Mouse (Mus musculus) hindbrain, embryonic 14.5 days (tissue): ENCODE measurements around the gene Olfr27. TPM values are rescaled to one million over a fixed set of nuclear protein-coding genes. Genes with fewer than 3 reads are reported as not detected.

Experiments used
- ATAC-seq: fragments of 200-750 bp; cut with Nextera tagmentation; 2 replicates; pipeline ENCODE4 v1.8.0; 2017; ENCODE audit warnings: moderate number of reproducible peaks, mild to moderate bottlenecking, moderate TSS enrichment, moderate library complexity; ENCODE audit not compliant: low FRiP score
- DNase-seq: peaks from one replicate; pipeline ENCODE4 v3.0.0-alpha.2; 2015; ENCODE audit warnings: low spot score
- H3K27ac ChIP-seq: fragments of 300-500 bp; sonication (generic); 2 replicates; pipeline ENCODE4 v1.5.1; 2014; ENCODE audit warnings: mild to moderate bottlenecking, moderate library complexity
- H3K27me3 ChIP-seq: fragments of 300-500 bp; sonication (generic); 2 replicates; pipeline ENCODE4 v1.6.1; 2014; ENCODE audit warnings: mild to moderate bottlenecking, low read length, mixed read lengths; ENCODE audit not compliant: control insufficient read depth, insufficient read depth
- H3K36me3 ChIP-seq: fragments of 300-500 bp; sonication (generic); replicated peaks from 2 replicates; pipeline ENCODE4 v1.6.1; 2014; ENCODE audit not compliant: control insufficient read depth, insufficient read depth
- H3K4me1 ChIP-seq: fragments of 300-500 bp; sonication (generic); replicated peaks from 2 replicates; pipeline ENCODE4 v1.6.1; 2014; ENCODE audit warnings: antibody characterized with exemption, low read length, mixed read lengths; ENCODE audit not compliant: control insufficient read depth, insufficient read depth
- H3K4me2 ChIP-seq: fragments of 300-500 bp; sonication (generic); replicated peaks from 2 replicates; pipeline ENCODE4 v1.6.1; 2014; ENCODE audit warnings: mild to moderate bottlenecking, moderate library complexity
- H3K4me3 ChIP-seq: fragments of 300-500 bp; sonication (generic); replicated peaks from 2 replicates; pipeline ENCODE4 v1.5.1; 2014; ENCODE audit warnings: mild to moderate bottlenecking, low read length
- H3K9ac ChIP-seq: fragments of 300-500 bp; sonication (generic); 2 replicates; pipeline ENCODE4 v1.6.1; 2014
- H3K9me3 ChIP-seq: fragments of 300-500 bp; sonication (generic); 2 replicates; pipeline ENCODE4 v1.6.1; 2016; ENCODE audit warnings: low read length; ENCODE audit not compliant: control insufficient read depth
- WGBS: fragments of 180-500 bp; shearing (Covaris S2); extraction: QIAGEN DNeasy Blood & Tissue Kit; methylation state at CpG from one replicate; pipeline ENCODE4 v1.1.7; 2014; 5-methylcytosine and 5-hydroxymethylcytosine counted together
- polyA plus RNA-seq: library from polyadenylated mRNA; unstranded; fragments of >200 nt; fragmentation: Nextera tagmentation; extraction: Ambion mirVana; gene quantifications from 2 replicates; pipeline ENCODE4 v1.2.1, GENCODE M21; 2014

Olfr27 gene
- not detected in 2 replicates for polyA plus RNA-seq

DNA sequence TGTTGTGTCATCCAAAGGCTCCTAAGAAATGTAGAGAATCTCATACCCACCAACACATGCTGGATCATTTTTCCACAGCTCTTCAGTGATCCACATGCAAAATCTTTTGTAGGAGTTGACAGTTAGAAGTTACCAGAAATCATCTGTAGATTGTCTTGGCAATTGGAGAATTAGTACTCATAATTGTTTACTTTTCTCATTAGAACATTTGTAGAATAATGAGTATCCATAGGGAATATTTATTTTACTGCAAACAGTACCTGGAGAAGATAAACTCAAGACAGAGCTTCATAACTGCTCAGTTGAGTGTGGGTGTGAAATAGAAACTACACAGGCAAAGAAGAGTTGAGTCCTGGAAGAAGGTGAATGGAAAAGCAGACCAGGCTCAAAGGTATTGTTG is at the start of gene Olfr27:
Olfr27 (plus strand) TSS at position 301 of the 400 bp plus-strand sequence.
- DNase-seq (no peak), ATAC-seq (no peak)
- Histone ChIP-seq H3K4me1 (no peaks in the 10 kb centered on the region), H3K9me3 (no peaks in the 10 kb centered on the region), H3K9ac (no peak within 1 kb of the TSS), H3K27ac (no peak within 1 kb of the TSS), H3K27me3 (no peaks in the 10 kb centered on the region), H3K36me3 (no peaks in the 10 kb centered on the region), H3K4me2 (no peak within 1 kb of the TSS), H3K4me3 (no peak within 1 kb of the TSS)

DNA sequence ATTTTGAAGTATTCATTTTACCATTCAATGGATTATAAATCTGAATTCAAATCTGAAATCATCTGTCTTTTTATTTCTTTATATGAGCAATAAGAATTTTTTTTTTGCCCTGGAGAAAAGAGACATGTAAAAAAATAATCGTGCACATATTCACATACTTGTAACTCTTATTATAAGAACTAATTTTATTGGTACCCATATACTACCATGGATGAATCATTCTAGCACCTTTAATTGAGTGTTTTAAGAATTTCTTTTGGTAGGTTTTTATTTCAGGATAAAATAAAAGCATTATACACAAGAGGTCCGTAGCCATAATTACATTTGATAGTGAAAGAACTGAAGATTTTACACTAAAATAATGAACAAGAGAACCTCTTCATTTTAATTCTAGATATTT is 49.1 kb upstream of the Olfr27 start, which contains the start of gene Olfr938:
Olfr938 (minus strand) TSS at position 101 of the 400 bp plus-strand sequence.
- 91% methylated on average over 2 of the region's 2 CpGs for WGBS
- DNase-seq (no peak), ATAC-seq (no peak)
- Histone ChIP-seq H3K9me3 (no peaks in the 10 kb centered on the region), H3K4me3 (no peak within 1 kb of the TSS), H3K4me1 (no peaks in the 10 kb centered on the region), H3K36me3 (no peaks in the 10 kb centered on the region), H3K27me3 (no peaks in the 10 kb centered on the region), H3K9ac (no peak within 1 kb of the TSS), H3K27ac (no peak within 1 kb of the TSS), H3K4me2 (no peak within 1 kb of the TSS)

DNA sequence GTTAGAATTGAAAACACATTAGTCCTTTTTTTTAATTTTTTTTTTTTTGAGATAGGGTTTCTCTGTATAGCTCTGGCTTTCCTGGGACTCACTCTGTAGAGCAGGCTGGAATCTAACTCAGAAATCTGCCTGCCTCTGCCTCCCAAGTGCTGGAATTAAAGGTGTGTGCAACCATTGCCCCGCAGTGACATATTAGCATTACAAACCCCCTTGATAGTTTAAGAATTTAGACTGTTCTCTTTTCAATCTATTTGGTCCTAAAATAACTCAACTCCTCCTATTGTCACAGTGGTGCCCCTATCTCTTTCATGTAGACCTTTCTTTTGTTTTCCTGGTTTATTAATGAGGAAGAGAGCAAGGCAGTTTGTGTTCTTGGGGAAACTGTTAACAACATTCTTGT is 605 bp upstream of the Olfr27 start:
- no peak overlapping the region for H3K9ac ChIP-seq
- H3K4me2 ChIP-seq = no peak overlapping the region
- no peaks in the 10 kb centered on the region for H3K4me1 ChIP-seq
- DNase-seq (no peak), ATAC-seq (no peak)
- H3K4me3 ChIP-seq = no peak overlapping the region
- WGBS = 89% methylated on average over 1 of the region's 1 CpGs
- H3K9me3 ChIP-seq = no peaks in the 10 kb centered on the region
- H3K36me3 ChIP-seq = no peaks in the 10 kb centered on the region
- no peaks in the 10 kb centered on the region for H3K27me3 ChIP-seq
- H3K27ac ChIP-seq = no peak overlapping the region

DNA sequence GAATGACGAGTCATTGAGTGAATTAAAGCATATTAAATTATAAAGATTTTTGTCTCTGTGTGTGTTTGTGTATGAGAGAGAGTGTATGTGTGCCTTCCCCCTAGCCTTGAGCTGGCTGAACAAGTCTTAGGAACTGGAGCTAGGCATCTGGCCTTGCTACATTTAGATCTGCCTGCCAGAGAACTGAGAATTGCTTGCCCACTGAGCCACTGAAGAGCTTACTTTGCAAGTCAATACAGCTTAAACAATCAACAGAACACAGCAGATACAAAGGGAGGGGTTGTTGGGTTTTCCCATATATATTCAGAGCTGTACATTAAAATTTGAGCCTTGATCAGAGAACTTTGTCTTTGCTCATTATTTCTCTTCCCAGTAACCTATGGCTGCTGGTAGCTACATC is 24.5 kb downstream of the Olfr27 start:
- no peak overlapping the region for H3K4me3 ChIP-seq
- H3K4me1 ChIP-seq = no peaks in the 10 kb centered on the region
- no peak overlapping the region for H3K9ac ChIP-seq
- DNase-seq (no peak), ATAC-seq (no peak)
- WGBS = 58% methylated on average over 1 of the region's 1 CpGs
- no peak overlapping the region for H3K27ac ChIP-seq
- no peaks in the 10 kb centered on the region for H3K27me3 ChIP-seq
- no peak overlapping the region for H3K4me2 ChIP-seq
- no peaks in the 10 kb centered on the region for H3K9me3 ChIP-seq
- H3K36me3 ChIP-seq = no peaks in the 10 kb centered on the region

DNA sequence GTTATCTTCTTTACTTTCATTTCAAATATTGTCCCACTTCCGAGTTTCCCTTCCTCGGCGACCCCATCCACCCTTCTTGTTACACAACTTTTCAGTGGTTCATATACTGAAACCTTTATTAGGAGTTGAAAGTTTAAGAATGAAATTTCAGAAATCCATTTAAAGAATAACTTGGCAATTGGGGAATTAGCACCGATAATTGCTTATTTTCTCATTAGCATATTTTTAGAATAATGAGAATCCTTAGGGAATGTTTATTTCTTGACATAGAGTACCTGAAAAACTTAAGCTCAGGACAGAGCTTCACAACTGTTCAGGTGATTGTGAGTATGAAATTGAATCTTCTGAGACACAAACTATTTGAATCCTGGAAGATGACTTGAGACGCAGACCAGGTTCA is 38.1 kb downstream of the Olfr27 start, which contains the start of gene Olfr943:
Olfr943 (plus strand) TSS at position 301 of the 400 bp plus-strand sequence.
- H3K9ac ChIP-seq = no peak within 1 kb of the TSS
- no peaks in the 10 kb centered on the region for H3K4me1 ChIP-seq
- H3K4me3 ChIP-seq = no peak within 1 kb of the TSS
- ATAC-seq = no peak
- WGBS = 92% methylated on average over 5 of the region's 5 CpGs
- H3K27me3 ChIP-seq = no peaks in the 10 kb centered on the region
- H3K36me3 ChIP-seq = no peaks in the 10 kb centered on the region
- no peak within 1 kb of the TSS for H3K27ac ChIP-seq
- no peaks in the 10 kb centered on the region for H3K9me3 ChIP-seq
- no peak for DNase-seq
- no peak within 1 kb of the TSS for H3K4me2 ChIP-seq

Other genes starting within 250 kb of the Olfr27 start
- not detected in 2 replicates for gene Olfr930, start 198.3 kb upstream of the Olfr27 start, polyA plus RNA-seq
- not detected in 2 replicates for gene Olfr933, start 155.8 kb upstream of the Olfr27 start, polyA plus RNA-seq
- not detected in 2 replicates for gene Olfr934, start 139.8 kb upstream of the Olfr27 start, polyA plus RNA-seq
- not detected in 2 replicates for gene Olfr935, start 128.4 kb upstream of the Olfr27 start, polyA plus RNA-seq
- not detected in 2 replicates for gene Olfr146, start 104.8 kb upstream of the Olfr27 start, polyA plus RNA-seq
- not detected in 2 replicates for gene Olfr937, start 63.2 kb upstream of the Olfr27 start, polyA plus RNA-seq
- not detected in 2 replicates for gene Olfr938, start 49.2 kb upstream of the Olfr27 start, polyA plus RNA-seq
- not detected in 2 replicates for gene Olfr943, start 38.2 kb downstream of the Olfr27 start, polyA plus RNA-seq
- gene Olfr944, start 73.8 kb downstream of the Olfr27 start, polyA plus RNA-seq = not detected in 2 replicates
- not detected in 2 replicates for gene Olfr1537, start 121.9 kb downstream of the Olfr27 start, polyA plus RNA-seq
- not detected in 2 replicates for gene Olfr945, start 148.7 kb downstream of the Olfr27 start, polyA plus RNA-seq
- not detected in 2 replicates for gene Olfr948, start 197.9 kb downstream of the Olfr27 start, polyA plus RNA-seq